Mouse (Mus musculus) neural tube, embryonic 13.5 days (tissue): ENCODE measurements around the gene Psmb10. TPM values are rescaled to one million over a fixed set of nuclear protein-coding genes. Genes with fewer than 3 reads are reported as not detected.
A peak's percentile ranks its signal among the peaks of the same experiment; 100 is the strongest.
"Not testable (repeated sequence)": the region's sequence is repeated elsewhere in the genome, so short reads cannot be mapped to it uniquely, and the experiment has no call there.

Experiments used
- ATAC-seq: fragments of 200-750 bp; cut with Nextera tagmentation; 2 replicates; pipeline ENCODE4 v1.8.0; 2017; ENCODE audit warnings: low read depth, mild to moderate bottlenecking, moderate TSS enrichment, moderate library complexity
- H3K27ac ChIP-seq: fragments of 300-500 bp; sonication (generic); replicated peaks from 2 replicates; pipeline ENCODE4 v1.5.1; 2015; ENCODE audit warnings: moderate library complexity, mild to moderate bottlenecking, inconsistent platforms
- H3K27me3 ChIP-seq: fragments of 300-500 bp; sonication (generic); 2 replicates; pipeline ENCODE4 v1.6.1; 2015; ENCODE audit warnings: mild to moderate bottlenecking, inconsistent platforms
- H3K36me3 ChIP-seq: fragments of 300-500 bp; sonication (generic); 2 replicates; pipeline ENCODE4 v1.6.1; 2015; ENCODE audit warnings: mild to moderate bottlenecking, inconsistent platforms
- H3K4me1 ChIP-seq: fragments of 300-500 bp; sonication (generic); replicated peaks from 2 replicates; pipeline ENCODE4 v1.6.1; 2015; ENCODE audit warnings: inconsistent platforms
- H3K4me2 ChIP-seq: fragments of 300-500 bp; sonication (generic); 2 replicates; pipeline ENCODE4 v1.6.1; 2015; ENCODE audit warnings: inconsistent platforms, mild to moderate bottlenecking, moderate library complexity
- H3K4me3 ChIP-seq: fragments of 300-500 bp; sonication (generic); 2 replicates; pipeline ENCODE4 v1.5.1; 2015; ENCODE audit warnings: mild to moderate bottlenecking, inconsistent platforms
- H3K9ac ChIP-seq: fragments of 300-500 bp; sonication (generic); 2 replicates; pipeline ENCODE4 v1.6.1; 2015; ENCODE audit warnings: moderate library complexity, mild to moderate bottlenecking, inconsistent platforms
- H3K9me3 ChIP-seq: fragments of 300-500 bp; sonication (generic); 2 replicates; pipeline ENCODE4 v1.6.1; 2016; ENCODE audit warnings: inconsistent platforms
- WGBS: fragments of 180-500 bp; shearing (Covaris S2); methylation state at CpG from one replicate; pipeline ENCODE4 v1.1.7; 2015; 5-methylcytosine and 5-hydroxymethylcytosine counted together
- polyA plus RNA-seq: library from polyadenylated mRNA; unstranded; fragments of >200 nt; fragmentation: Nextera tagmentation; extraction: Ambion mirVana; gene quantifications from 2 replicates; pipeline ENCODE4 v1.2.1, GENCODE M21; 2015

Psmb10 gene
- polyA plus RNA-seq = 43.1 and 43.2 TPM in 2 replicates

DNA sequence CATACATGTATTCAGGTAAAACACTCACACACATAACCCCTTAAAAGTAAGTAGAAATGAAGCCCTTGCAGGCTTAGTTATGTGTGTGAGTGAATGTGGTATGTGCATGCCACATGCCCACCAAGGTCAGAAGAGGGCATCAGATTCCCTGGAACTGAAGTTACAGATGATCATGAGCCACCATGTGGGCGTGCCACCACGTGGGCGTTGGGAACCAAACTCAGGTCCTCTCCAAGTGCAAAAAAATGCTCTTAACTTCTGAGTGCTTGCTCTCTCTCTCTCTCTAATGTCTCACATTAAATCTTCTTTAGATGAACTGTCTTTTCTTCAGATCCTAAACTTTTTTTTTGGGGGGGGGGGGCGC is at the start of gene Psmb10:
TSS of gene Psmb10 (minus strand) at position 139 of the 364 bp plus-strand sequence.
- Histone ChIP-seq H3K4me1 (peaks cover 25% of the 10 kb centered on the region), H3K9me3 (no peaks in the 10 kb centered on the region), H3K4me3 (peak within 1 kb of the TSS; percentile 71), H3K4me2 (peak within 1 kb of the TSS; percentile 97), H3K9ac (peak within 1 kb of the TSS; percentile 83), H3K27me3 (no peaks in the 10 kb centered on the region), H3K36me3 (peaks cover 5% of the 10 kb centered on the region; the same call in 1 of the 2 replicates), H3K27ac (peak within 1 kb of the TSS; percentile 94)
- 35% methylated on average over 4 of the region's 4 CpGs for WGBS
- ATAC-seq = no peak

DNA sequence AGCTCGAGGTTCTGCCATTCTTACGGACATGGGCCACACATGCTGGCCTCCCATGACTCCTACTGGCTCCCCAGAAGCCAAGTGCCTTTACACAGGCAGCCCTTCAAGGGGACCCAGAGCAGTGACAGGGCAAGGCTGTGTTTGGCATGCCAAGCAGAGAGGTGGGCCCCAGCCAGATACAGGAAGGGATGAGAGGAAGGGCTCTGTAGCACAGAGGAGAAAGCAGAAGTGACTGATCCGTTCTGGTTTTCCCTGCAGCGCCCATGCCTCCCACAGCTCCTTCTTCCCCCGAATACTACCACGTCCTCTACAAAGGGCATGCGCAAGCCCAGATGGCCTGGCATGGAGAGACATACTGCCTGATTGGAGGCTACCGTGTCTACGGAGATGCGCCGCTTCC is 45.2 kb upstream of the Psmb10 start:
- not testable (repeated sequence) for H3K4me2 ChIP-seq, H3K9me3 ChIP-seq, H3K27ac ChIP-seq, H3K4me1 ChIP-seq, H3K27me3 ChIP-seq, ATAC-seq, H3K4me3 ChIP-seq, H3K36me3 ChIP-seq, H3K9ac ChIP-seq
- 83% methylated on average over 11 of the region's 11 CpGs for WGBS

DNA sequence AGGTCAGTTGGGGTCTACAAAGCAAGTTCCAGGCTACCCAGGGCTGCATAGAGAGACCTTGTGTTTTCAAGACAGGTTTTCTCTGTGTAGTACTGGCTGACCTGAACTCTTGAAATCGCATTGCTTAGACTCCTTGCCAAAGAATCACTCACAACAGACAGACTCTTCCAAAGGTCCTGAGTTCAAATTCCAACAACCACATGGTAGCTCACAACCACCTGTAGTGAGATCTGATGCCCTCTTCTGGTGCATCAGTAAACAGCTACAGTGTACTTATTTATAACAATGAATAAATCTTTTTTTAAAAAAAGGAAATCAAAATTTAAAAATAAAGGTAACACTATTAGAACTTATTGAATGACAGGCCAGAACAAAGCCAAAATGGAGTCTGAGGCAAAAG is 42.9 kb upstream of the Psmb10 start:
- H3K9me3 ChIP-seq = no peaks in the 10 kb centered on the region
- WGBS = 93% methylated on average over 1 of the region's 1 CpGs

DNA sequence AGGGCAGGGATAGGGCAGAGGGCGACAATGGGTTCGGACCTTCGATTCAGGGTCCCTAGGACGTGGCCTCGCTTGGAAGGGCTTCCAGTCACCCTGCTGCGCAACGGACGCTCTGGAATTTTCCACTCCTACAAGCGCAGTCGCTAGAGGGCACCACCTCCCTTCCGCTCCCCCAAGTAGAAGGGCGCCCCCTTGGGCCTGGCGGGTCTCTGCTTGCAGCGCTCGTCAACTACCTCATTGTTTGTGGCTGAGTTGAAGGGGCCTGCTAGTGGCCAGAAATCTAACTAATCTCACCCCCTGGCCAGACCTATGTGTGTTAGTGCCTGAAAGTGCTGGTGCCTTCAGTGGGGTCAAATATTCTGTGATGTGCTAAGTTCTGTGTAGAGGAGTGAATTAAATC is 41.1 kb upstream of the Psmb10 start, which contains the start of gene Dpep3:
TSS of gene Dpep3 (minus strand) at position 105 of the 400 bp plus-strand sequence.
- Histone ChIP-seq H3K36me3 (no peaks in the 10 kb centered on the region), H3K27ac (no peak within 1 kb of the TSS), H3K27me3 (no peaks in the 10 kb centered on the region), H3K4me1 (no peaks in the 10 kb centered on the region), H3K9me3 (no peaks in the 10 kb centered on the region), H3K9ac (no peak within 1 kb of the TSS), H3K4me3 (no peak within 1 kb of the TSS), H3K4me2 (no peak within 1 kb of the TSS)
- ATAC-seq = no peak
- 90% methylated on average over 15 of the region's 15 CpGs for WGBS

More for the DNA sequence above, 42.9 kb upstream of the Psmb10 start:
- Histone ChIP-seq H3K4me3 (no peak overlapping the region), H3K36me3 (no peaks in the 10 kb centered on the region), H3K9ac (no peak overlapping the region), H3K4me2 (no peak overlapping the region), H3K4me1 (no peaks in the 10 kb centered on the region), H3K27ac (no peak overlapping the region), H3K27me3 (no peaks in the 10 kb centered on the region)
- no peak for ATAC-seq

DNA sequence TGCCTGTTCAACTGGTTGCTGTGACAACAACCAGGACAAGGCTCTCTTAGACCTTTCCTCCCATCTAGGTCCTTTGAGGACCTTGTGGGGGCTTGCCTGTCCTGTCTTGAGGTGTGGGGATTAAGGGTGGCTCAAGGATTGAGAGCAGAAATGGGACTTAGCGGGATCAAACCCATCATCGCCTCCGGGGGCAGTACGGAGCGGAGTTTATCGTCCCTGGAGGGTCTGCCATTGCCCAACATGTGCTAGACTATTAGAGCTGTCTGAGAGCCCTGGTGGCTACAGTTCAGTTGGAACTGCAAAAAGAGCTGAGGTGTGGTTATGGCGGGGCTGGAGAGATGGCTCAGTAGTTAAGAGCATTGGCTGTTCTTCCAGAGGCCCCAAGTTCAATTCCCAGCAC is 37.1 kb upstream of the Psmb10 start:
- WGBS = 64% methylated on average over 7 of the region's 7 CpGs
- Histone ChIP-seq H3K9ac (no peak overlapping the region), H3K27ac (no peak overlapping the region), H3K4me1 (no peaks in the 10 kb centered on the region), H3K27me3 (no peaks in the 10 kb centered on the region), H3K4me2 (no peak overlapping the region), H3K4me3 (no peak overlapping the region), H3K9me3 (no peaks in the 10 kb centered on the region), H3K36me3 (no peaks in the 10 kb centered on the region)
- ATAC-seq = no peak

DNA sequence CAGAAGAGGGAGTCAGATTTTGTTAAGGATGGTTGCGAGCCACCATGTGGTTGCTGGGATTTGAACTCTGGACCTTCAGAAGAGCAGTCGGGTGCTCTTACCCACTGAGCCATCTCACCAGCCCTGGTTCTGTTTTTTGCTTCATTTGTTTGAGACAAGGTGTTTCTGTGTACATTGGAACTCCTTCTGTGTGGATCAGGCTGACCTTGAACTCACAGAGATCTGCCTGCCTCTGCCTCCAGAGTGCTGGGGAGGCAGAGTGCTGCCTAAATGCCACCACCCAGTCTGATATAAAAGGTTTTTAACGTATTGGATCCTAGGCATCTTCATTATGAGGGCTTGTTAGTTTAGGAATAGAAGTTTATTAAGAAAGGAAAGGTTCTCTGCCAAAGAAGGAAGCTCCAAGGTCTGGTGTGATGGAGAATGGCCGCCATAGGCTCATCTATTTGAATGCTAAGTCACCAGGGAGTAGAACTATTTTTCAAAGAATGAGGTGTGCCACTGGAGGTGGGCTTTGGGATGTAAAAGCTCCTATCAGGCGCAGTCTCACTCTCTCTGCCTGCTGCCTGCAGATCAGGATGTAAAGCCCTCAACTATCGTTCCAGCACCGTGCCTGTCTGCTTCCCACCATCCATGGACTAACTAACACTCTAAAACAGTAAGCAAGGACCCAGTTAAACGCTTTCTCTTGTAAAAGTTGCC is 32.9 kb upstream of the Psmb10 start:
- no peak overlapping the region for H3K9ac ChIP-seq
- WGBS = 70% methylated on average over 8 of the region's 8 CpGs
- ATAC-seq = no peak

DNA sequence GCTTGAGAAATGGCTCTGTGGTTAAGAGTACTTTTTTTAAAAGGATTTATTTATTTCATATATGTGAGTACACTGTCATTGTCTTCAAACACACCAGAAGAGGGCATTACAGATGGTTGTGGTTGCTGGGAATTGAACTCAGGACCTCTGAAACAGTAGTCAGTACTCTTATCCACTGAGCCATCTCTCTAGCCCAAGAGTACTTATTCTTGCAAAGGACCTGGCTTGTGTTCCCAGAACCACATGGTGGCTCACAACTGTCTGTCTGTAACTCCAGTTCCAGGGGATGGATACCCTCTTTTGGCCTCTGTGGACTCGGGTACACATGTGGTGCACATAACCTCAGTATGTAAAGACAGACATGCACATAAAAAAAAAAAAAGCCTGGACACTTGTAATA is 31.1 kb upstream of the Psmb10 start:
- Histone ChIP-seq H3K36me3 (no peaks in the 10 kb centered on the region), H3K4me3 (no peak overlapping the region), H3K9ac (no peak overlapping the region), H3K27me3 (peaks cover 39% of the 10 kb centered on the region), H3K27ac (no peak overlapping the region), H3K4me2 (no peak overlapping the region), H3K4me1 (peaks cover 11% of the 10 kb centered on the region), H3K9me3 (no peaks in the 10 kb centered on the region)
- ATAC-seq = no peak
- 79% methylated on average over 1 of the region's 1 CpGs for WGBS

More for the DNA sequence above, 32.9 kb upstream of the Psmb10 start:
- Histone ChIP-seq H3K9me3 (no peaks in the 10 kb centered on the region), H3K36me3 (no peaks in the 10 kb centered on the region), H3K4me1 (no peaks in the 10 kb centered on the region), H3K27me3 (peaks cover 21% of the 10 kb centered on the region), H3K27ac (no peak overlapping the region), H3K4me3 (no peak overlapping the region), H3K4me2 (no peak overlapping the region)

DNA sequence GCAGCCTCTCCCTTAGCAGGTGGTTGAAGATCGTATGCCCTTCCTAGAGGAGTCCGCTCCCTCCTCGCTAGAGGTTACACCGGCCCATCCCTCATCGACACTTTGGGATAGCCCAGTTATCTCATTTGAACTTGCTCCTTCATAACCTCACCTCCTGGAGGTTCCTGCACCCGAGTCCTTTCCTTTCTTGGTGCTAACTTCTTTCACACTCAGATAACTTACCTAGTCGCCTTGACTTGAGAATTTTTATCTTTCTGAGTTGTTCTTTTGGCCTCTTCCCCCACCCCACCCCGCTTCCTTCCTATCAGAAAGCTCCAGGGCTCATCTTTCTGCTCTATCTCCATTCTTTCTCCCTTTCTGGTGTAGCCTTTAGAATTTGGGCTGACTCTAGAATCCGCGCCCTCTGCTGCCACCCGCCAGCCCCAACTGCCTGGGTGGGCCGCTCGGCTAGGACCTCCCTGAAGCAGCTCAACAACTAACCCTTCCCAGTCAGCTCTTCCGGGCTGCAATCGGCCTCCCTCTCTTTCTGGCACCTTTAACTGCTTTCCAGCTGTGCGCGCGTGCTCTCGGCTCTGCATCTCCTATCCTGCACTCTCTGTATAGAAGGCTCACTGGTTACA is 28.6 kb upstream of the Psmb10 start:
- Histone ChIP-seq H3K27ac (no peak overlapping the region), H3K4me1 (peaks cover 11% of the 10 kb centered on the region), H3K4me2 (peak overlapping the region; percentile 60), H3K36me3 (no peaks in the 10 kb centered on the region), H3K9ac (no peak overlapping the region), H3K4me3 (peak overlapping the region; percentile 4; the same call in 1 of the 2 replicates), H3K9me3 (no peaks in the 10 kb centered on the region), H3K27me3 (peaks cover 45% of the 10 kb centered on the region)
- WGBS = 8% methylated on average over 19 of the region's 19 CpGs
- no peak for ATAC-seq

DNA sequence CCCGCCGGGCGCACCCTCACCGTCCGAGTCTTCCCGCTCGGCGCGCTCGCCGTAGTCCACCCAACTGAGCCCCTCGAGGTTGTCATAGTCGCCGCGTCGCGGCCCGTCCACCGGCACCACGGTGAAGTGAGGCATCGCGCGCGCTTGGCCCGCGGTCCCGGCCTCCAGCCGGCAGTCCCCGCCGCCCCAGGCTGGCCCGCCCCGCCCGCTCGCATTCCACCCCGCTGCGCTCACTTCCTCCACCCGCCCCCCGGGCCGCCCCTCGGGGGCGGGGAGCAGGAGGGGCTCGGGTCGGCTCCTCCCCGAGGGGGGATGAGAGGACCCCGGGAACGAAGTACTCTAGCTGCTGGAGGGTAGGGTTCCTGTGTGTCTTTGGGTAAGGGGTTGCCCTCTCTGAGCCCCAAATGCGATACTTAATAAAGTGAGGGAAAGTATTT is 27.7 kb upstream of the Psmb10 start, which contains the start of gene Slc12a4:
TSS of gene Slc12a4 (minus strand) at position 193 of the 437 bp plus-strand sequence.
- Histone ChIP-seq H3K27ac (no peak within 1 kb of the TSS), H3K9me3 (no peaks in the 10 kb centered on the region), H3K9ac (peak within 1 kb of the TSS; percentile 68), H3K4me2 (peak within 1 kb of the TSS; percentile 60), H3K27me3 (peaks cover 45% of the 10 kb centered on the region), H3K36me3 (no peaks in the 10 kb centered on the region), H3K4me1 (peaks cover 11% of the 10 kb centered on the region), H3K4me3 (peak within 1 kb of the TSS; percentile 50)
- WGBS = under 1% methylated on average over 35 of the region's 47 CpGs
- ATAC-seq = peak; percentile 71

DNA sequence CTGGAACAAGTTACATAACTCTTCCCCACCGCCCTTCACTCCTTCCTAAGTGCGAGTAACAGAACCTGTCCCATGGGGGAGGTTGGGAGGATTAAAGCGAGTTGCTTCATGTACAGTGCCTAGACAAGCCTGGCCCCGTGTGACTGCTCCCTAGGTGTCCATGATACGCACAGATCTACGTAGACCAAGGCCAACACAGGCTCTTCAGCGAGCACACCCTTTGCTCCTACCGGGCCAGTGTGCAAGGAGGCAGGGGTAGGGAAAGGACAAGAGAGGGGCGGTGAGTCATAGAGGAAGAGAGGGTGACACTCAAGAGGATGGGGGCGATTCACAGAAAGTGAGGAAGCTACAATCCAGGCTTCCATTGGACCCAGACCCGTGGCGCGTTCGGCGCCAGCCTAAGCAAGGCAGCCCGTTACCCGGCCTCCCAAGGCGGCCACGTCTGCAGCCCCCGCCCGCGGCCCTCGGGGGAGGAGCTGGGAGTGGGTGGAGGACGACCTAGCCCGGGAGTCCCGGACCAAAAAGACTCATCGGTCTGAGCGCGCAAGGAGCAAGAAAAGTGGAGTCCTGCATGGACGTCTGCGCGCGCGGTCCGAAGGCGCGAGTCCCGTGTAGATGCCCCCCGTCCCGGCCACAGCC is 27.1 kb upstream of the Psmb10 start:
- Histone ChIP-seq H3K4me2 (peak overlapping the region; percentile 60), H3K36me3 (no peaks in the 10 kb centered on the region), H3K9ac (peak overlapping the region; percentile 68), H3K27ac (no peak overlapping the region), H3K9me3 (no peaks in the 10 kb centered on the region), H3K27me3 (peaks cover 45% of the 10 kb centered on the region), H3K4me1 (peaks cover 11% of the 10 kb centered on the region), H3K4me3 (peak overlapping the region; percentile 50)
- WGBS = 3% methylated on average over 34 of the region's 40 CpGs
- ATAC-seq = peak; percentile 69

DNA sequence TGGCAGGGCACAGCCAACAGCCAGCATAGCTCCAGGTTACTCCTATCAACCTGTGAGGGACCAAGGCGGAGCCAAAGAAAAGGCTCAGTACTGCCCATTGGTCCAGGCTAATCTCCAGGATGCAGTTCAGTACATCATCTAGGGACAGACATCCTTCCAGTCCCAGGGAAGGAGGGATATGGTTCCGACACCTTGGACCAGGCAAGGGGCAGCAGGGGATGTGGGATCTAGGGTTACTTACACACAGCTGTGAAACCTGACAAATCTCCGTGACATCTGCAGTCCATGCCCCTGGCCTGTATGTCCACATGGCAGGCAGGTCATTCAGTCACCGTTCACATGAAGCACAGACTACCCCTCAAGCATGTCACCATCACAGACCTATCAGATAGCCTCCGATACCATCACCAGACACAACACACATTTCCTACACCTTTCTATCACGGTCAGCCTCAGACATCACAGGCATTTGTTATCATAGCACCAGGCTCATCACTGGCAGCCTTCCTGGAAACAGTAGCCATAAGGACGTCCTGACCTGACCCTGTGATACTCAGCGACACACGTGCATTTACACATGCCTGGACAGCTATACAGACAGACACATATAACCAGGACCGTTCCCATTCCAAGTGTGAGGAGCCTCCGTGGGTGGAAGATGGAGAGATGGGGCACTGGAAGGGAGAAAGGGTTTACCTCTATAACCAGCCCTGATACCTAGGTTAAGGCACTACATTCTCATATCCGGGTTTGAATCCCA is 26.4 kb upstream of the Psmb10 start:
- no peak for ATAC-seq
- 69% methylated on average over 12 of the region's 12 CpGs for WGBS
- H3K4me3 ChIP-seq = peak overlapping the region; percentile 50
- peaks cover 45% of the 10 kb centered on the region for H3K27me3 ChIP-seq
- no peaks in the 10 kb centered on the region for H3K36me3 ChIP-seq
- H3K27ac ChIP-seq = no peak overlapping the region
- peak overlapping the region; percentile 68; the same call in 1 of the 2 replicates for H3K9ac ChIP-seq
- no peaks in the 10 kb centered on the region for H3K9me3 ChIP-seq
- H3K4me2 ChIP-seq = peak overlapping the region; percentile 60
- H3K4me1 ChIP-seq = peaks cover 11% of the 10 kb centered on the region
